Mouse (Mus musculus): Measurements from ENCODE around the gene Lingo1. TPM values are rescaled to one million over a fixed set of nuclear protein-coding genes. Genes with fewer than 3 reads are reported as not detected.

Lingo1 gene
- polyA plus RNA-seq, 1 experiment = 4.4 TPM

- WGBS = 78% methylated on average over 7 of the region's 7 CpGs
- DNase-seq = no peak
- TF ChIP-seq CTCF (IDR thresholded peaks at IDR 0.05; ENCODE audit: insufficient read depth, low read length) (no peak), POLR2A (IDR thresholded peaks at IDR 0.05; ENCODE audit: borderline replicate concordance, extremely low read depth, low read depth, low read length) (no peak)
- Histone ChIP-seq H3K4me1 (ENCODE audit: control insufficient read depth, insufficient read depth, low read length) (no peaks in the 10 kb centered on the region), H3K4me3 (replicated peaks; ENCODE audit: extremely low read depth, low read depth, low read length) (no peak overlapping the region)
Observed at GRCm38 (mm10) chr9:56662946-56663345, 133.3 kb downstream of the Lingo1 start.

GRCm38 (mm10) chr9:56662405-56662804, 133.9 kb downstream of the Lingo1 start:
- Histone ChIP-seq H3K4me1 (ENCODE audit: control insufficient read depth, insufficient read depth, low read length) (no peaks in the 10 kb centered on the region), H3K4me3 (replicated peaks; ENCODE audit: extremely low read depth, low read depth, low read length) (no peak overlapping the region)
- TF ChIP-seq CTCF (IDR thresholded peaks at IDR 0.05; ENCODE audit: insufficient read depth, low read length) = no peak
- no peak for TF ChIP-seq POLR2A (IDR thresholded peaks at IDR 0.05; ENCODE audit: borderline replicate concordance, extremely low read depth, low read depth, low read length)
- no peak for DNase-seq
- WGBS = 68% methylated on average over 3 of the region's 3 CpGs

GRCm38 (mm10) chr9:56661217-56661840, 134.9 kb downstream of the Lingo1 start:
- Histone ChIP-seq H3K4me3 (replicated peaks; ENCODE audit: extremely low read depth, low read depth, low read length) (no peak overlapping the region), H3K4me1 (ENCODE audit: control insufficient read depth, insufficient read depth, low read length) (no peaks in the 10 kb centered on the region)
- WGBS = 58% methylated on average over 3 of the region's 3 CpGs
- TF ChIP-seq POLR2A (IDR thresholded peaks at IDR 0.05; ENCODE audit: borderline replicate concordance, extremely low read depth, low read depth, low read length) (no peak), CTCF (IDR thresholded peaks at IDR 0.05; ENCODE audit: insufficient read depth, low read length) (no peak)
- DNase-seq = no peak

- Histone ChIP-seq H3K4me3 (replicated peaks; ENCODE audit: extremely low read depth, low read depth, low read length) (no peak overlapping the region), H3K4me1 (ENCODE audit: control insufficient read depth, insufficient read depth, low read length) (no peaks in the 10 kb centered on the region)
- no peak for DNase-seq
- 79% methylated on average over 4 of the region's 4 CpGs for WGBS
- TF ChIP-seq POLR2A (IDR thresholded peaks at IDR 0.05; ENCODE audit: borderline replicate concordance, extremely low read depth, low read depth, low read length) = no peak
- no peak for TF ChIP-seq CTCF (IDR thresholded peaks at IDR 0.05; ENCODE audit: insufficient read depth, low read length)
Observed at GRCm38 (mm10) chr9:56658580-56658979, 137.7 kb downstream of the Lingo1 start.

- no peak for TF ChIP-seq POLR2A (IDR thresholded peaks at IDR 0.05; ENCODE audit: borderline replicate concordance, extremely low read depth, low read depth, low read length)
- no peak for DNase-seq
- 72% methylated on average over 6 of the region's 6 CpGs for WGBS
- Histone ChIP-seq H3K4me3 (replicated peaks; ENCODE audit: extremely low read depth, low read depth, low read length) (no peak overlapping the region), H3K4me1 (ENCODE audit: control insufficient read depth, insufficient read depth, low read length) (no peaks in the 10 kb centered on the region)
Observed at GRCm38 (mm10) chr9:56657996-56658398, 138.3 kb downstream of the Lingo1 start.

- 39% methylated on average over 16 of the region's 16 CpGs for WGBS
- TF ChIP-seq CTCF (IDR thresholded peaks at IDR 0.05; ENCODE audit: insufficient read depth, low read length) (no peak), POLR2A (IDR thresholded peaks at IDR 0.05; ENCODE audit: borderline replicate concordance, extremely low read depth, low read depth, low read length) (no peak)
- Histone ChIP-seq H3K4me1 (ENCODE audit: control insufficient read depth, insufficient read depth, low read length) (no peaks in the 10 kb centered on the region), H3K4me3 (replicated peaks; ENCODE audit: extremely low read depth, low read depth, low read length) (no peak overlapping the region)
- DNase-seq = no peak
Observed at GRCm38 (mm10) chr9:56656766-56657542, 139.3 kb downstream of the Lingo1 start.

GRCm38 (mm10) chr9:56655167-56655566, 141.1 kb downstream of the Lingo1 start:
- Histone ChIP-seq H3K4me1 (ENCODE audit: control insufficient read depth, insufficient read depth, low read length) (no peaks in the 10 kb centered on the region), H3K4me3 (replicated peaks; ENCODE audit: extremely low read depth, low read depth, low read length) (no peak overlapping the region)
- no peak for TF ChIP-seq CTCF (IDR thresholded peaks at IDR 0.05; ENCODE audit: insufficient read depth, low read length)
- TF ChIP-seq POLR2A (IDR thresholded peaks at IDR 0.05; ENCODE audit: borderline replicate concordance, extremely low read depth, low read depth, low read length) = no peak
- no peak for DNase-seq
- 50% methylated on average over 6 of the region's 6 CpGs for WGBS

GRCm38 (mm10) chr9:56652551-56652950, 143.7 kb downstream of the Lingo1 start:
- Histone ChIP-seq H3K4me3 (replicated peaks; ENCODE audit: extremely low read depth, low read depth, low read length) (no peak overlapping the region), H3K4me1 (ENCODE audit: control insufficient read depth, insufficient read depth, low read length) (no peaks in the 10 kb centered on the region)
- no peak for DNase-seq
- no peak for TF ChIP-seq POLR2A (IDR thresholded peaks at IDR 0.05; ENCODE audit: borderline replicate concordance, extremely low read depth, low read depth, low read length)
- no peak for TF ChIP-seq CTCF (IDR thresholded peaks at IDR 0.05; ENCODE audit: insufficient read depth, low read length)
- WGBS = 68% methylated on average over 7 of the region's 7 CpGs

GRCm38 (mm10) chr9:56651586-56651985, 144.7 kb downstream of the Lingo1 start:
- WGBS = 29% methylated on average over 2 of the region's 2 CpGs
- DNase-seq = no peak
- no peak for TF ChIP-seq CTCF (IDR thresholded peaks at IDR 0.05; ENCODE audit: insufficient read depth, low read length)
- no peak for TF ChIP-seq POLR2A (IDR thresholded peaks at IDR 0.05; ENCODE audit: borderline replicate concordance, extremely low read depth, low read depth, low read length)
- no peaks in the 10 kb centered on the region for H3K4me1 ChIP-seq (ENCODE audit: control insufficient read depth, insufficient read depth, low read length)
- H3K4me3 ChIP-seq (replicated peaks; ENCODE audit: extremely low read depth, low read depth, low read length) = no peak overlapping the region

Measured in lung, adult 2 months (tissue).